Mouse (Mus musculus): Measurements from ENCODE around the gene Mt2. TPM values are rescaled to one million over a fixed set of nuclear protein-coding genes. Genes with fewer than 3 reads are reported as not detected.
"Not testable (repeated sequence)": the region's sequence is repeated elsewhere in the genome, so short reads cannot be mapped to it uniquely, and the experiment has no call there.

Mt2 gene
- polyA plus RNA-seq, 1 experiment from 2014 or later: 738 TPM

- Histone ChIP-seq H3K9me3 (ENCODE audit: control insufficient read depth, low read length) (no peaks in the 10 kb centered on the region), H3K36me3 (ENCODE audit: control insufficient read depth, insufficient read depth, low read length) (no peaks in the 10 kb centered on the region), H3K27ac (ENCODE audit: low read length) (no peak within 1 kb of the TSS), H3K27me3 (replicated peaks; ENCODE audit: control insufficient read depth, insufficient read depth, low read length) (no peaks in the 10 kb centered on the region), H3K4me2 (ENCODE audit: low read depth, low read length) (no peak within 1 kb of the TSS), H3K4me1 (ENCODE audit: control insufficient read depth, insufficient read depth, low read length) (no peaks in the 10 kb centered on the region), H3K4me3 (ENCODE audit: low read length) (no peak within 1 kb of the TSS), H3K9ac (ENCODE audit: low read depth, low read length) (no peak within 1 kb of the TSS)
- peak; percentile 94 for ATAC-seq
- 47% methylated on average over 6 of the region's 6 CpGs for WGBS
Measured at GRCm38 (mm10) chr8:94136933-94137332, 35.5 kb upstream of the Mt2 start, which contains the start of gene Mt4. Gene Mt4 (plus strand): TSS chr8:94137197.

GRCm38 (mm10) chr8:94140266-94140795 lies 32.1 kb upstream of the Mt2 start:
- no peak overlapping the region for H3K9ac ChIP-seq (ENCODE audit: low read depth, low read length)
- 85% methylated on average over 4 of the region's 4 CpGs for WGBS
- no peaks in the 10 kb centered on the region for H3K9me3 ChIP-seq (ENCODE audit: control insufficient read depth, low read length)
- no peaks in the 10 kb centered on the region for H3K36me3 ChIP-seq (ENCODE audit: control insufficient read depth, insufficient read depth, low read length)
- H3K4me2 ChIP-seq (ENCODE audit: low read depth, low read length): no peak overlapping the region
- H3K27me3 ChIP-seq (replicated peaks; ENCODE audit: control insufficient read depth, insufficient read depth, low read length): no peaks in the 10 kb centered on the region
- no peaks in the 10 kb centered on the region for H3K4me1 ChIP-seq (ENCODE audit: control insufficient read depth, insufficient read depth, low read length)
- no peak overlapping the region for H3K4me3 ChIP-seq (ENCODE audit: low read length)
- no peak overlapping the region for H3K27ac ChIP-seq (ENCODE audit: low read length)
- ATAC-seq: no peak

DNA sequence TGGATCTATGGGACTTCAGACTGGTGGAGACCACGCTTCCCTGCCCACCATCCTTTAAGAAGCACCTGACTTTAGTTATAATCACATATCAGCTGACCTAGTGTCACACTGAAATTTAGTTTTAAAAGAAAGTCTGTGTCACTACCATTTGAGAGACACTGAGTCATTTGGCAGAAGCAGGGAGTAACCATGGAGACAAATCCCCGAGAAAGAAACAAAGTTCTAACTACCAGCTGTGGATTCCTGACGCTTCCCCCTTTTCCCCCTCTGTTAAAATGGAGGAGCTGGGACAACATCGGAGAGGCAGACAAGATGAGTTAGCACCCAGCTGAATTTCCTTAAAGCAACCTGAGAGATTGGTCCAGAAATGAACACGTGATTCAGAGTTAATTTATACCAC lies 24.2 kb upstream of the Mt2 start:
- H3K36me3 ChIP-seq (ENCODE audit: control insufficient read depth, insufficient read depth, low read length): no peaks in the 10 kb centered on the region
- H3K9me3 ChIP-seq (ENCODE audit: control insufficient read depth, low read length): no peaks in the 10 kb centered on the region
- no peak for ATAC-seq
- no peak overlapping the region for H3K4me2 ChIP-seq (ENCODE audit: low read depth, low read length)
- H3K27me3 ChIP-seq (replicated peaks; ENCODE audit: control insufficient read depth, insufficient read depth, low read length): peaks cover 8% of the 10 kb centered on the region
- peaks cover 6% of the 10 kb centered on the region for H3K4me1 ChIP-seq (ENCODE audit: control insufficient read depth, insufficient read depth, low read length)
- H3K4me3 ChIP-seq (ENCODE audit: low read length): no peak overlapping the region
- H3K27ac ChIP-seq (ENCODE audit: low read length): no peak overlapping the region
- H3K9ac ChIP-seq (ENCODE audit: low read depth, low read length): no peak overlapping the region
- WGBS: 45% methylated on average over 5 of the region's 5 CpGs

- Histone ChIP-seq H3K4me2 (ENCODE audit: low read depth, low read length) (no peak overlapping the region), H3K9me3 (ENCODE audit: control insufficient read depth, low read length) (no peaks in the 10 kb centered on the region), H3K36me3 (ENCODE audit: control insufficient read depth, insufficient read depth, low read length) (no peaks in the 10 kb centered on the region), H3K9ac (ENCODE audit: low read depth, low read length) (no peak overlapping the region), H3K4me3 (ENCODE audit: low read length) (no peak overlapping the region), H3K4me1 (ENCODE audit: control insufficient read depth, insufficient read depth, low read length) (peaks cover 9% of the 10 kb centered on the region), H3K27ac (ENCODE audit: low read length) (no peak overlapping the region), H3K27me3 (replicated peaks; ENCODE audit: control insufficient read depth, insufficient read depth, low read length) (peaks cover 8% of the 10 kb centered on the region)
- 74% methylated on average over 5 of the region's 5 CpGs for WGBS
- ATAC-seq: no peak
Measured at GRCm38 (mm10) chr8:94150925-94151324, 21.5 kb upstream of the Mt2 start.

DNA sequence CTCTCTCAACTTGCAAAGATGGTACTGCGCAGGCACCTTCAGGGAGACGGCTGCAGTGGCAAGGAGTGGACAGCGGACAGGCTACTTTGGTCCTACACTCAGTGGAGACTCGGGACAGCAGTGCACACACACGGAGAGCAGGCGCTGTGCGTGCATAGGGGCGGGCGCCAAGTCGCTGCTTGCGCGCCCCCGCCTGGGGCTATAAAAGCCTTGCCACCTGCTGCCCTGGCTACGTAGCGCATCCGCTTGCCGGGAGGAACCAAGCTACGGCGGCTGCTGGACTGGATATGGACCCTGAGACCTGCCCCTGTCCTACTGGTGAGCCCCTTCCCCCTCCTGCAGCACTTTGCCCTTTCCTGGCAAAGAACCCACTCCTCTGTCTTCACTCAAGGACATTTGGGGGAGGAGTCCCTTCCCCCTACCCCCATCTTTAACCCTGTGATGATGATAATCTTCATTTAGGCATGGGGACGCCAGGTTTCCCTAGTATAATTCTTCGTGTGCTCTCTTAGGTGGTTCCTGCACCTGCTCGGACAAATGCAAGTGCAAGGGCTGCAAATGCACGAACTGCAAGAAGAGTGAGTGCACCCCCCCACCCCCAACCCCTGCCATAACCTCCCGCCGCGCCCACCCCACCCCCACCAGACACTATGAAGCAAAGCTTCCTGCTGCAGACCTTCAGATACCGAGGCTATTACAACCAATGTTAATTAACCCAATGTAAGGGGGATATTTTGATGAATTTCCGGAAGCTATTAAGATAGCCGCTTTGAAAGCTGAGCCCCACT lies 19.8 kb upstream of the Mt2 start, which contains the start of gene Mt3:
Mt3 (plus strand) TSS at position 95 of the 788 bp plus-strand sequence.
- ATAC-seq: peak; percentile 91
- Histone ChIP-seq H3K4me1 (ENCODE audit: control insufficient read depth, insufficient read depth, low read length) (peaks cover 9% of the 10 kb centered on the region), H3K27ac (ENCODE audit: low read length) (no peak within 1 kb of the TSS), H3K4me3 (ENCODE audit: low read length) (peak within 1 kb of the TSS; percentile 40), H3K9me3 (ENCODE audit: control insufficient read depth, low read length) (no peaks in the 10 kb centered on the region), H3K9ac (ENCODE audit: low read depth, low read length) (peak within 1 kb of the TSS; percentile 32; the same call in 1 of the 2 replicates), H3K4me2 (ENCODE audit: low read depth, low read length) (peak within 1 kb of the TSS; percentile 74), H3K27me3 (replicated peaks; ENCODE audit: control insufficient read depth, insufficient read depth, low read length) (peaks cover 8% of the 10 kb centered on the region), H3K36me3 (ENCODE audit: control insufficient read depth, insufficient read depth, low read length) (no peaks in the 10 kb centered on the region)
- 3% methylated on average over 29 of the region's 29 CpGs for WGBS

GRCm38 (mm10) chr8:94153451-94153850 lies 19.0 kb upstream of the Mt2 start:
- Histone ChIP-seq H3K4me1 (ENCODE audit: control insufficient read depth, insufficient read depth, low read length) (peaks cover 9% of the 10 kb centered on the region), H3K9me3 (ENCODE audit: control insufficient read depth, low read length) (no peaks in the 10 kb centered on the region), H3K27ac (ENCODE audit: low read length) (no peak overlapping the region), H3K27me3 (replicated peaks; ENCODE audit: control insufficient read depth, insufficient read depth, low read length) (peaks cover 8% of the 10 kb centered on the region), H3K4me2 (ENCODE audit: low read depth, low read length) (peak overlapping the region; percentile 16; the same call in 1 of the 2 replicates), H3K36me3 (ENCODE audit: control insufficient read depth, insufficient read depth, low read length) (no peaks in the 10 kb centered on the region), H3K4me3 (ENCODE audit: low read length) (no peak overlapping the region), H3K9ac (ENCODE audit: low read depth, low read length) (no peak overlapping the region)
- no peak for ATAC-seq
- WGBS: 34% methylated on average over 7 of the region's 7 CpGs

DNA sequence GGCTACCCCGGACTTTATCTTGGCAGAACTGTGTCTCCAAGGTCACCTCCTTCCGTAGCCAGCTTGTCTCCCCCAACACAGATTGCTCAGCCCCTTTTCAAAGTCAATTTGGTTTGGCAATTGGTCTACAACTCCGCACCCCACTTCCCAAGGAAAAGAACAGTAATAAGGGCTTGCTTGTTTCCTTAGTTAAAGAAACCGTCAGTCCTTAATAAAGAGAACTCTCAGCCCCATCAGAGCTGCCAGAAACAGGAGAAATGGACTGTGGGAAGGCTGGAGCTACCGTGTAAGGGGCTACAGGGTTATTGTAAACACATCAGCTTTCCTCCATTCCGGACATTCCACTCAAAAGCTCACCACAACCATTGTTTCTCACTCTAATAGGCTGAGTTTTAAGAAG lies 17.9 kb upstream of the Mt2 start:
- H3K27ac ChIP-seq (ENCODE audit: low read length): no peak overlapping the region
- no peaks in the 10 kb centered on the region for H3K36me3 ChIP-seq (ENCODE audit: control insufficient read depth, insufficient read depth, low read length)
- WGBS: 32% methylated on average over 6 of the region's 6 CpGs
- no peak overlapping the region for H3K4me2 ChIP-seq (ENCODE audit: low read depth, low read length)
- H3K27me3 ChIP-seq (replicated peaks; ENCODE audit: control insufficient read depth, insufficient read depth, low read length): peaks cover 8% of the 10 kb centered on the region
- peaks cover 9% of the 10 kb centered on the region for H3K4me1 ChIP-seq (ENCODE audit: control insufficient read depth, insufficient read depth, low read length)
- no peak overlapping the region for H3K9ac ChIP-seq (ENCODE audit: low read depth, low read length)
- no peak for ATAC-seq
- H3K4me3 ChIP-seq (ENCODE audit: low read length): no peak overlapping the region
- H3K9me3 ChIP-seq (ENCODE audit: control insufficient read depth, low read length): no peaks in the 10 kb centered on the region

DNA sequence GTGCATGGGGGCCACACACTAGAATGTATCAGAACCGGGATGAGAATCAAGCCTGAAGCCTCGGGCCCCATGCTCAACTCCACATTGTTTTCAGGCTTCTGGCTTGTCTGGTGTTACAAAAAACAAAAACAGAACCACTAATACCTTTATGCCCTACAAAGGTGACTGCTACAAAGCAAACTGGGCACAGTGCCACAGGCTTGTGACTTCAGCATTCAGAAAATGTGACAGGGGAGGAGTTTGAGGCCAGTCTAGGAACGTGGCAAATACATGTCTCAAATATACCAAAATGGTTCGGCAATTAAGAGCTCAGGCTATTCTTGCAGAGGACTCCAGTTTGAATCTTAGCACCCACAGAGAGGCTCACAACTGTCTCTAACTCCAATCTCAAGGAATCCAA lies 16.4 kb upstream of the Mt2 start:
- WGBS: 69% methylated on average over 4 of the region's 4 CpGs
- no peak overlapping the region for H3K4me2 ChIP-seq (ENCODE audit: low read depth, low read length)
- ATAC-seq: no peak

GRCm38 (mm10) chr8:94165772-94166171 lies 6.7 kb upstream of the Mt2 start:
- not testable (repeated sequence) for H3K36me3 ChIP-seq (ENCODE audit: control insufficient read depth, insufficient read depth, low read length); H3K4me2 ChIP-seq (ENCODE audit: low read depth, low read length); H3K27me3 ChIP-seq (replicated peaks; ENCODE audit: control insufficient read depth, insufficient read depth, low read length); H3K4me3 ChIP-seq (ENCODE audit: low read length); ATAC-seq; H3K4me1 ChIP-seq (ENCODE audit: control insufficient read depth, insufficient read depth, low read length); H3K9me3 ChIP-seq (ENCODE audit: control insufficient read depth, low read length); H3K9ac ChIP-seq (ENCODE audit: low read depth, low read length); H3K27ac ChIP-seq (ENCODE audit: low read length)
- WGBS: 70% methylated on average over 8 of the region's 8 CpGs

More for the DNA sequence above, 16.4 kb upstream of the Mt2 start:
- no peaks in the 10 kb centered on the region for H3K9me3 ChIP-seq (ENCODE audit: control insufficient read depth, low read length)
- no peak overlapping the region for H3K9ac ChIP-seq (ENCODE audit: low read depth, low read length)
- H3K27ac ChIP-seq (ENCODE audit: low read length): no peak overlapping the region
- H3K27me3 ChIP-seq (replicated peaks; ENCODE audit: control insufficient read depth, insufficient read depth, low read length): peaks cover 8% of the 10 kb centered on the region
- H3K4me3 ChIP-seq (ENCODE audit: low read length): no peak overlapping the region
- H3K4me1 ChIP-seq (ENCODE audit: control insufficient read depth, insufficient read depth, low read length): peaks cover 9% of the 10 kb centered on the region
- no peaks in the 10 kb centered on the region for H3K36me3 ChIP-seq (ENCODE audit: control insufficient read depth, insufficient read depth, low read length)
